Mouse (Mus musculus) intestine, embryonic 15.5 days (tissue): Measurements from ENCODE around the gene Wnk2. TPM values are rescaled to one million over a fixed set of nuclear protein-coding genes. Genes with fewer than 3 reads are reported as not detected.

ENCODE experiments used
- polyA plus RNA-seq: library from polyadenylated mRNA; unstranded; fragments of >200 nt; fragmentation: Nextera tagmentation; extraction: Ambion mirVana; gene quantifications from 2 replicates; pipeline ENCODE4 v1.2.1, GENCODE M21; 2015

Gene Wnk2
- polyA plus RNA-seq, 1 experiment from 2014 or later = 3.1 TPM

Other genes starting within 250 kb of the Wnk2 start
- 30.5 and 30.7 TPM in 2 replicates for gene Fam120a, start 180.0 kb downstream of the Wnk2 start, polyA plus RNA-seq
- 54.8 and 62.1 TPM in 2 replicates for gene Ninj1, start 39.5 kb upstream of the Wnk2 start, polyA plus RNA-seq
- 52.6 and 54.8 TPM in 2 replicates for gene Card19, start 68.0 kb upstream of the Wnk2 start, polyA plus RNA-seq
- 0.94 and 1.4 TPM in 2 replicates for gene Susd3, start 100.7 kb upstream of the Wnk2 start, polyA plus RNA-seq
- gene Fgd3, start 172.3 kb upstream of the Wnk2 start, polyA plus RNA-seq = 0.94 and 0.95 TPM in 2 replicates
- gene Bicd2, start 193.6 kb upstream of the Wnk2 start, polyA plus RNA-seq = 19.1 and 19.5 TPM in 2 replicates